Mouse (Mus musculus) liver, postnatal 0 days (tissue): ENCODE measurements at regions not wholly inside any gene's neighbourhood (a gene's known extent, or its start where the extent isn't known, plus 50 kb on each side); places are given as distances from the start of the nearest gene placed in this dataset.

Experiments used
- ATAC-seq: fragments of 200-750 bp; cut with Nextera tagmentation; 2 replicates; pipeline ENCODE4 v1.8.0; 2017; ENCODE audit warnings: mild to moderate bottlenecking, moderate library complexity
- DNase-seq: peaks from one replicate; pipeline ENCODE4 v3.0.0-alpha.2; 2016
- H3K27ac ChIP-seq: fragments of 300-500 bp; sonication (generic); 2 replicates; pipeline ENCODE4 v1.5.1; 2014; ENCODE audit warnings: antibody characterized with exemption, moderate library complexity, mild to moderate bottlenecking, low read depth
- H3K27me3 ChIP-seq: fragments of 300-500 bp; sonication (generic); 2 replicates; pipeline ENCODE4 v1.6.1; 2014; ENCODE audit warnings: low read length, control low read depth, mixed read lengths; ENCODE audit not compliant: insufficient read depth
- H3K36me3 ChIP-seq: fragments of 300-500 bp; sonication (generic); replicated peaks from 2 replicates; pipeline ENCODE4 v1.6.1; 2014; ENCODE audit warnings: mild to moderate bottlenecking, control low read depth, low read length, moderate library complexity, mixed read lengths; ENCODE audit not compliant: insufficient read depth
- H3K4me1 ChIP-seq: fragments of 300-500 bp; sonication (generic); 2 replicates; pipeline ENCODE4 v1.6.1; 2014; ENCODE audit warnings: antibody characterized with exemption, mild to moderate bottlenecking, control low read depth; ENCODE audit not compliant: insufficient read depth
- H3K4me2 ChIP-seq: fragments of 300-500 bp; sonication (generic); 2 replicates; pipeline ENCODE4 v1.6.1; 2014; ENCODE audit warnings: low read depth, mild to moderate bottlenecking, low read length, moderate library complexity, mixed read lengths
- H3K4me3 ChIP-seq: fragments of 300-500 bp; sonication (generic); 2 replicates; pipeline ENCODE4 v1.5.1; 2014; ENCODE audit warnings: low read depth, low read length
- H3K9ac ChIP-seq: fragments of 300-500 bp; sonication (generic); replicated peaks from 2 replicates; pipeline ENCODE4 v1.6.1; 2014; ENCODE audit warnings: mild to moderate bottlenecking, moderate library complexity
- H3K9me3 ChIP-seq: fragments of 300-500 bp; sonication (generic); 2 replicates; pipeline ENCODE4 v1.6.1; 2016; ENCODE audit warnings: mild to moderate bottlenecking, control low read depth, low read length, mixed read lengths
- CTCF ChIP-seq: sonication (generic); IDR thresholded peaks from 2 replicates; pipeline ENCODE4 v1.5.1; 2016; ENCODE audit warnings: antibody characterized with exemption, low read depth
- EP300 ChIP-seq: IDR thresholded peaks from 2 replicates; pipeline ENCODE4 v1.6.1; 2016; ENCODE audit warnings: antibody characterized with exemption, low read depth, mild to moderate bottlenecking
- WGBS: fragments of 180-500 bp; shearing (Covaris S2); extraction: QIAGEN DNeasy Blood & Tissue Kit; methylation state at CpG from one replicate; pipeline ENCODE4 v1.1.7; 2014; ENCODE audit not compliant: insufficient replicate concordance; 5-methylcytosine and 5-hydroxymethylcytosine counted together

DNA sequence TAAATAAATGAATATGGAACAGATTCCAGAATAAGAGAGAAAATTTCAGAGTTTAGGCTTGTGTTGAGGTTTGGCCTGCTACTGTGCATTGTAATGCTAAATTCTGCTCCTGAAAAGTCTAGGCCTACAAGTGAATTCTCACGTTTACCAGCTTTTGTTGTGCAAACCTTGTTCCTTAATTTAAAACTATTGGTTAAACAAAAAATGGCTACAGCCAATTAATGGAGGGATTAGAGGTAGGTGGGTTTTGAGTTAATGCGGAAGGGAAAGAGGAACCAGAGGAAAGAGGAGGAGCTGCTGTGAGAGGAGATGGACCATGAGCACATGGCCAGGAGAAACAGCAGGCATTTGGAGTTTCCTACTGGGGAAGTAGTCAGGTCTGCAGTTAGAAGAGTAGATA, 79.1 kb upstream of the Tle4 start:
- no peak for ATAC-seq
- DNase-seq = no peak

GRCm38 (mm10) chr19:14670821-14671104, 72.9 kb upstream of the Tle4 start:
- no peaks in the 10 kb centered on the region for H3K4me1 ChIP-seq
- no peak for TF ChIP-seq CTCF
- TF ChIP-seq EP300 = no peak

More for the DNA sequence above, 79.1 kb upstream of the Tle4 start:
- Histone ChIP-seq H3K27me3 (no peaks in the 10 kb centered on the region), H3K9ac (no peak overlapping the region), H3K9me3 (no peaks in the 10 kb centered on the region), H3K4me2 (no peak overlapping the region), H3K36me3 (no peaks in the 10 kb centered on the region), H3K27ac (no peak overlapping the region), H3K4me1 (no peaks in the 10 kb centered on the region), H3K4me3 (no peak overlapping the region)
- TF ChIP-seq EP300 = no peak
- no peak for TF ChIP-seq CTCF
- WGBS = 39% methylated on average over 2 of the region's 2 CpGs

GRCm38 (mm10) chr19:14670078-14670820, 72.4 kb upstream of the Tle4 start:
- Histone ChIP-seq H3K4me2 (no peak overlapping the region), H3K9me3 (no peaks in the 10 kb centered on the region), H3K36me3 (no peaks in the 10 kb centered on the region), H3K9ac (no peak overlapping the region), H3K27me3 (no peaks in the 10 kb centered on the region), H3K4me3 (no peak overlapping the region), H3K4me1 (no peaks in the 10 kb centered on the region), H3K27ac (no peak overlapping the region)
- DNase-seq = no peak
- 65% methylated on average over 12 of the region's 13 CpGs for WGBS
- no peak for ATAC-seq
- TF ChIP-seq EP300 (no peak), CTCF (no peak)

More at GRCm38 (mm10) chr19:14670821-14671104, 72.9 kb upstream of the Tle4 start:
- Histone ChIP-seq H3K27me3 (no peaks in the 10 kb centered on the region), H3K9ac (no peak overlapping the region), H3K27ac (no peak overlapping the region), H3K36me3 (no peaks in the 10 kb centered on the region), H3K4me2 (no peak overlapping the region), H3K4me3 (no peak overlapping the region), H3K9me3 (no peaks in the 10 kb centered on the region)
- no peak for ATAC-seq
- DNase-seq = no peak

- no peak for ATAC-seq
- Histone ChIP-seq H3K9ac (no peak overlapping the region), H3K9me3 (no peaks in the 10 kb centered on the region), H3K4me2 (no peak overlapping the region), H3K27me3 (no peaks in the 10 kb centered on the region), H3K27ac (no peak overlapping the region), H3K4me3 (no peak overlapping the region), H3K36me3 (no peaks in the 10 kb centered on the region), H3K4me1 (no peaks in the 10 kb centered on the region)
- WGBS = 47% methylated on average over 4 of the region's 4 CpGs
- DNase-seq = no peak
- no peak for TF ChIP-seq CTCF
- TF ChIP-seq EP300 = no peak
Observed at GRCm38 (mm10) chr19:14668512-14669181, 70.8 kb upstream of the Tle4 start.

DNA sequence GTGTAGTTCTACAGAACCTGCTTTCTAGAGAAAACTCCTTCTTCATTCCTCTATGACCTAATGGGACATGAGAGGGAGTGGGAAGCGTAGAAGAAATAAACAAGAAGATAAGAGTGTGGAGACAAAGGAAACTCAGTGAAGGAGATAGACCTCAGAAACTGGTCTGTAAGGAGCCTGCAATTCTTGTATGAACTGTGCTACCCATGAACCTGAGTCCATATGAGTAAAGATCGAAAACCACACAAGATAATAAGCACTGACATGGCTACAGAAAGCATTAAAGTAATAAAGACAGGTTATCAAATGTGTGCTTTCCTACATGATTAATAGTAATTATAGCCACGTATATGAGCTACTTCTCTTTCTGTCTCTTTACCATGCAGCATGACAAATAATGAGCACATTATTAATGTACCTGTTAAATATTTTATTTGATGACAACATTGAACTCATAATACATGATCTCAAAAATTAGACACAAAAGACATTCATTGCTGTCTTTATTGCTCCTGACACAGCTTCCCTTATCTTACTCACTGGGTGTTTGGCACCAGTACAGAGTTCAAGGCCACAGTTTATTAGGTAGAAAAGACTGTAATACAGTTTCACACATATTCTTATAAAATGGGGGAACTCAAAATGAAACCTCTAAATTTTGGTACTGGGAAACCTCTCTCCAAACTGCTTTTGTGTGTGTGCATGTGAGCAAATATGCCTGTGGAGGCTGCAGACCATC, 67.0 kb upstream of the Tle4 start:
- no peaks in the 10 kb centered on the region for H3K9me3 ChIP-seq
- no peak overlapping the region for H3K4me2 ChIP-seq
- no peak overlapping the region for H3K9ac ChIP-seq
- ATAC-seq (no peak), DNase-seq (no peak)
- no peaks in the 10 kb centered on the region for H3K27me3 ChIP-seq
- no peaks in the 10 kb centered on the region for H3K36me3 ChIP-seq
- H3K4me1 ChIP-seq = no peaks in the 10 kb centered on the region
- no peak overlapping the region for H3K27ac ChIP-seq
- no peak for TF ChIP-seq EP300
- no peak for TF ChIP-seq CTCF
- 66% methylated on average over 3 of the region's 3 CpGs for WGBS
- no peak overlapping the region for H3K4me3 ChIP-seq

DNA sequence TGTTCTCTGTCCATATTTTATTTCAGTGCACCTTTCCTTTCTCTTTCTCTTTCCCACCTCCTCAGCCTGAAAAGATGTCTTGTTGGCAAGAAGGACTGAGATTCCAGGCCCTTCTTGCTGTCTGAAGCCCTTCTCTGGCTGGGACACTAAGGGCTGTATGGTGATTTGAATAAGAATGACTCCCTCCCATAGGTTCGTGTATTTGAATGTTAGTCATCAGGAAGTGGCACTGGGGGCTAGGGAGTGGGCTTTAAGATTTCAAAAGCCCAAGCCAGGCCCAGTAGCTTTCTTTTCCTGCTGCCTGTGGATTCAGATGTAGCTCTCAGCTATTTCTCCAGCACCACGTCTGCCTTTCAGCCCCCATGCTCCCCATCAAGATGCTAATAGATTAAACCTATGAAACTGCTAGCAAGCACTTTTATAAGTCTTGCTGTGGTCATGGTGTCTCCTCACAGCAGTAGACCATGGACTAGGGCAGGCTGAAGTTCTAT, 66.3 kb upstream of the Tle4 start:
- ATAC-seq (no peak), DNase-seq (no peak)
- WGBS = 57% methylated on average over 2 of the region's 2 CpGs
- no peaks in the 10 kb centered on the region for H3K36me3 ChIP-seq
- no peak overlapping the region for H3K4me3 ChIP-seq
- no peaks in the 10 kb centered on the region for H3K4me1 ChIP-seq
- no peak overlapping the region for H3K27ac ChIP-seq
- no peak overlapping the region for H3K9ac ChIP-seq
- H3K27me3 ChIP-seq = no peaks in the 10 kb centered on the region
- H3K9me3 ChIP-seq = no peaks in the 10 kb centered on the region
- H3K4me2 ChIP-seq = no peak overlapping the region
- TF ChIP-seq EP300 = no peak
- TF ChIP-seq CTCF = no peak
